15 mouse cellular contexts compared by ENCODE assay signal in the genomic region with DNA sequence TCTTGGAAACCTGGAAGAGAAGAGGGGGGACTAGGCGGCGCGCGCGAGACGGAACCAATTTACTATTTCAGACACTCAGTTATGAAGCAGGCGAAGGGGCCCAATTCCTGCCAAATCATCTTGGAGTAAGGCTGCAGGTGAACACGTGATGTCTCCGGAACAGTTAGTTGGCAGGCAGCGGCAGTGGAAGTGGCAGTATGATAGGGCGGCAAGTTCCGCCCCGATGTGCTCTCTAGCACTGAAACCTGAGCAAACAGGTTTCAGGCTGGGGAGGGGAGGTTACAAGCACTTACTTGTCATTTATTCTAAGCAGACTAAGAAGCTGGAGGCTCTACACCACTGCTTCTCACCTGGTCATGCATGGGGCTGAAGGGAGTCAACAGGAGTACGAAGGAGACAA.
DNase-seq lines count a peak whose midpoint lies in the region; ATAC-seq lines count a peak whose summit lies in the region.
"Had no signal": no experiment of that assay in that cellular context is flagged by ENCODE, and none has a peak within 500 bp of the region (broad histone marks: within the 10 kb centered on the region; RNA-seq: fewer than 3 reads in every experiment).

No protein-coding gene starts in this region.

- H3K9me3 ChIP-seq in kidney, embryonic 16.5 days (ENCODE audit: low read length) = no peaks in the 10 kb centered on the region
- H3K9me3 ChIP-seq in forebrain, embryonic 13.5 days (replicated peaks) = no peaks in the 10 kb centered on the region
- H3K9me3 ChIP-seq: forebrain, embryonic 15.5 days; midbrain, embryonic 13.5 days; neural tube, embryonic 15.5 days had no signal

- no peaks in the 10 kb centered on the region for H3K36me3 ChIP-seq in kidney, embryonic 16.5 days (ENCODE audit: insufficient read depth, low read length)
- H3K36me3 ChIP-seq in forebrain, embryonic 13.5 days (ENCODE audit: poor library complexity, severe bottlenecking) = no peaks in the 10 kb centered on the region
- H3K36me3 ChIP-seq: forebrain, embryonic 15.5 days; midbrain, embryonic 13.5 days; neural tube, embryonic 15.5 days had no signal

- no peak overlapping the region for H3K27ac ChIP-seq in kidney, embryonic 16.5 days (ENCODE audit: low read length)
- no peak overlapping the region for H3K27ac ChIP-seq in forebrain, embryonic 13.5 days
- H3K27ac ChIP-seq: forebrain, embryonic 15.5 days; liver, embryonic 14.5 days; midbrain, embryonic 13.5 days; neural tube, embryonic 15.5 days had no signal

- DNase-seq in kidney, adult 11 months = peak; percentile 8
- DNase-seq in forelimb bud, embryonic 11.5 days (ENCODE audit: low read depth, low spot score) = peak; percentile 28
- peak; percentile 16 to 19 for DNase-seq in heart, postnatal 14 days
- DNase-seq in lung, postnatal 36 days = peak; percentile 70
- DNase-seq in thymus, adult 18-20 months = no peak
- DNase-seq: adrenal gland, adult 8-10 months; layer of hippocampus, postnatal 36 days; right cerebral cortex, postnatal 25 days had no signal

- ATAC-seq in kidney, embryonic 16.5 days (ENCODE audit: low FRiP score, low TSS enrichment) = no peak
- no peak for ATAC-seq in forebrain, embryonic 13.5 days
- no peak for ATAC-seq in granulocyte monocyte progenitor cell, adult 5-6 weeks (replicated peaks; ENCODE audit: poor library complexity, severe bottlenecking)
- ATAC-seq: forebrain, embryonic 15.5 days; midbrain, embryonic 13.5 days had no signal

- H3K4me2 ChIP-seq in kidney, embryonic 16.5 days (replicated peaks; ENCODE audit: low read depth, low read length) = no peak overlapping the region
- H3K4me2 ChIP-seq in forebrain, embryonic 13.5 days = no peak overlapping the region
- H3K4me2 ChIP-seq: forebrain, embryonic 15.5 days; midbrain, embryonic 13.5 days; neural tube, embryonic 15.5 days had no signal

- no peak overlapping the region for H3K9ac ChIP-seq in kidney, embryonic 16.5 days (replicated peaks; ENCODE audit: low read length)
- no peak overlapping the region for H3K9ac ChIP-seq in forebrain, embryonic 13.5 days
- H3K9ac ChIP-seq: forebrain, embryonic 15.5 days; liver, embryonic 14.5 days; midbrain, embryonic 13.5 days; neural tube, embryonic 15.5 days had no signal

- H3K27me3 ChIP-seq in kidney, embryonic 16.5 days (ENCODE audit: insufficient read depth, low read length) = no peaks in the 10 kb centered on the region
- no peaks in the 10 kb centered on the region for H3K27me3 ChIP-seq in forebrain, embryonic 13.5 days
- H3K27me3 ChIP-seq: forebrain, embryonic 15.5 days; midbrain, embryonic 13.5 days; neural tube, embryonic 15.5 days had no signal

- no peaks in the 10 kb centered on the region for H3K4me1 ChIP-seq in kidney, embryonic 16.5 days (ENCODE audit: insufficient read depth, low read length)
- H3K4me1 ChIP-seq in forebrain, embryonic 13.5 days = no peaks in the 10 kb centered on the region
- H3K4me1 ChIP-seq: forebrain, embryonic 15.5 days; midbrain, embryonic 13.5 days; neural tube, embryonic 15.5 days had no signal

- no peak overlapping the region for H3K4me3 ChIP-seq in kidney, embryonic 16.5 days (ENCODE audit: low read length)
- no peak overlapping the region for H3K4me3 ChIP-seq in forebrain, embryonic 13.5 days
- H3K4me3 ChIP-seq: forebrain, embryonic 15.5 days; midbrain, embryonic 13.5 days; neural tube, embryonic 15.5 days had no signal

- intact Hi-C loops in heart, postnatal 14 days (cut with DNase I) = no loop called here

- WGBS in kidney, embryonic 16.5 days = 53% methylated on average over 14 of the region's 14 CpGs
- 66% methylated on average over 14 of the region's 14 CpGs for WGBS in forebrain, embryonic 13.5 days

Comparison
In these comparisons a context has a peak if more than half of its experiments do, and no peak if none do; other contexts are left out.
1. DNase-seq: peak in kidney, adult 11 months (single experiment), forelimb bud, embryonic 11.5 days (single experiment), heart, postnatal 14 days (2 of 2) and lung, postnatal 36 days (single experiment); none in thymus, adult 18-20 months (0 of 2).